ENCODE assay signal across 22 mouse cellular contexts in genomic region chr16:26623141-26623540, GRCm38 (mm10).
"Had no signal": no experiment of that assay in that cellular context is flagged by ENCODE, and none has a peak within 500 bp of the region (broad histone marks: within the 10 kb centered on the region; RNA-seq: fewer than 3 reads in every experiment).

No protein-coding gene starts in this region.

- H3K9me3 ChIP-seq: heart, embryonic 13.5 days; heart, embryonic 15.5 days; hindbrain, embryonic 13.5 days; hindbrain, embryonic 15.5 days; limb, embryonic 15.5 days; liver, embryonic 12.5 days had no signal

- ATAC-seq: hindbrain, postnatal 0 days; intestine, embryonic 16.5 days; liver, embryonic 12.5 days had no signal

- H3K36me3 ChIP-seq: heart, embryonic 13.5 days; heart, embryonic 15.5 days; hindbrain, embryonic 13.5 days; hindbrain, embryonic 15.5 days; limb, embryonic 15.5 days; liver, embryonic 12.5 days had no signal

- H3K4me3 ChIP-seq: heart, adult 2 months; heart, embryonic 13.5 days; heart, embryonic 15.5 days; hindbrain, embryonic 13.5 days; hindbrain, embryonic 15.5 days; left cerebral cortex, adult 2 months; limb, embryonic 15.5 days; liver, embryonic 12.5 days had no signal

- H3K4me1 ChIP-seq: heart, embryonic 13.5 days; heart, embryonic 15.5 days; hindbrain, embryonic 13.5 days; hindbrain, embryonic 15.5 days; limb, embryonic 15.5 days; liver, embryonic 12.5 days had no signal

- DNase-seq: gastrocnemius, postnatal 14 days; gastrocnemius, postnatal 36 days; heart, adult 2 months; heart, postnatal 14 days; heart, postnatal 36 days; kidney, adult 11 months; kidney, adult 2 months; kidney, adult 9 months; kidney, postnatal 10 days; kidney, postnatal 25 days; kidney, postnatal 4 days had no signal

- H3K9ac ChIP-seq: heart, embryonic 13.5 days; heart, embryonic 15.5 days; hindbrain, embryonic 13.5 days; hindbrain, embryonic 15.5 days; limb, embryonic 15.5 days; liver, embryonic 12.5 days; liver, embryonic 14.5 days had no signal

- H3K27ac ChIP-seq: heart, adult 2 months; heart, embryonic 13.5 days; heart, embryonic 15.5 days; hindbrain, embryonic 13.5 days; hindbrain, embryonic 15.5 days; hindbrain, postnatal 0 days; left cerebral cortex, adult 2 months; limb, embryonic 15.5 days; liver, embryonic 12.5 days; liver, embryonic 14.5 days had no signal

- H3K27me3 ChIP-seq: heart, embryonic 13.5 days; heart, embryonic 15.5 days; hindbrain, embryonic 13.5 days; hindbrain, embryonic 15.5 days; limb, embryonic 15.5 days; liver, embryonic 12.5 days had no signal

- H3K4me2 ChIP-seq: heart, embryonic 11.5 days; heart, embryonic 13.5 days; heart, embryonic 15.5 days; hindbrain, embryonic 13.5 days; hindbrain, embryonic 15.5 days; limb, embryonic 15.5 days; liver, embryonic 12.5 days had no signal
